27 mouse cellular contexts compared by ENCODE assay signal in the genomic region with DNA sequence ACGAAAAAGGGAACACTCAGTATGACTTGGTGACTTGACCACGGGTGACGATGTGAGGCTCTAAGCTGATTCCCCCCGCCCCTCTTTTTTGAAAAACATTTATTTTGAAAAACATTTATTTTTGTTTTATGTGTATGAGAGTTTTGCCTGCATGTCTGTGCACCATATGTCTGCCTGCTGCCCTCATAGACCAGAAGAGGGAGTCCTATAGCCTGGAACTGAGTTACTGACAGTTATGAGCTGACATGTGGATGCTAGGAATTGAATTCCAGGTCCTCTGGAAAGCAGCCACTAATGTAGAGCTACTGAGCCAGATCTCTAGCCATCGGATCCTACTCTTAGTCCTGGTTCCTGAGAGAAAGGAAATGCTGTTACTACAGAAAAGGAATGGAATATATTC. TPM values are rescaled to one million over a fixed set of nuclear protein-coding genes. Genes with fewer than 3 reads are reported as not detected.
DNase-seq lines count a peak whose midpoint lies in the region; ATAC-seq lines count a peak whose summit lies in the region.
"Had no signal": no experiment of that assay in that cellular context is flagged by ENCODE, and none has a peak within 500 bp of the region (broad histone marks: within the 10 kb centered on the region; RNA-seq: fewer than 3 reads in every experiment).

No protein-coding gene starts in this region.

- H3K27ac ChIP-seq in liver, embryonic 12.5 days = peak overlapping the region; percentile 72
- peak overlapping the region; percentile 52 for H3K27ac ChIP-seq in liver, embryonic 15.5 days (replicated peaks)
- H3K27ac ChIP-seq in heart, embryonic 12.5 days (ENCODE audit: poor library complexity, severe bottlenecking) = no peak overlapping the region
- H3K27ac ChIP-seq: forebrain, embryonic 10.5 days; hindbrain, embryonic 14.5 days; macrophage; stomach, embryonic 15.5 days had no signal

- H3K4me2 ChIP-seq in liver, embryonic 12.5 days = no peak overlapping the region
- H3K4me2 ChIP-seq in liver, embryonic 15.5 days = no peak overlapping the region
- no peak overlapping the region for H3K4me2 ChIP-seq in heart, embryonic 12.5 days
- H3K4me2 ChIP-seq: hindbrain, embryonic 14.5 days; stomach, embryonic 15.5 days had no signal

- H3K9me3 ChIP-seq in liver, embryonic 12.5 days (replicated peaks) = no peaks in the 10 kb centered on the region
- H3K9me3 ChIP-seq in liver, embryonic 15.5 days (replicated peaks) = no peaks in the 10 kb centered on the region
- no peaks in the 10 kb centered on the region for H3K9me3 ChIP-seq in heart, embryonic 12.5 days (replicated peaks)
- H3K9me3 ChIP-seq: forebrain, embryonic 10.5 days; stomach, embryonic 15.5 days had no signal

- H3K4me1 ChIP-seq in liver, embryonic 12.5 days = peaks cover 55% of the 10 kb centered on the region
- H3K4me1 ChIP-seq in liver, embryonic 15.5 days (replicated peaks) = peaks cover 48% of the 10 kb centered on the region
- peaks cover 3% of the 10 kb centered on the region; the same call in 1 of the 2 replicates for H3K4me1 ChIP-seq in heart, embryonic 12.5 days (replicated peaks)
- H3K4me1 ChIP-seq: stomach, embryonic 15.5 days had no signal

- no peak overlapping the region for H3K4me3 ChIP-seq in liver, embryonic 12.5 days
- no peak overlapping the region for H3K4me3 ChIP-seq in liver, embryonic 15.5 days (replicated peaks)
- no peak overlapping the region for H3K4me3 ChIP-seq in heart, embryonic 12.5 days
- H3K4me3 ChIP-seq: forebrain, embryonic 10.5 days; stomach, embryonic 15.5 days had no signal

- DNase-seq in cerebellum, adult 9-11 months = peak; percentile 7
- no peak for DNase-seq in cerebellum, adult 11-12 months
- DNase-seq in liver (no peak), ES-CJ7 (ENCODE audit: low read depth, low spot score) (peak; percentile 35)
- DNase-seq in gastrocnemius, postnatal 4 days (ENCODE audit: low spot score in 2 of 2) = no peak
- DNase-seq: cerebellum, adult 11 months; cerebellum, postnatal 14 days; gastrocnemius, postnatal 14 days; heart, adult 18-20 months; heart, postnatal 36 days; kidney, adult 9 months; kidney, postnatal 4 days; lung, adult 2 months; right cerebral cortex, adult 18-20 months; thymus, adult 18-20 months; thymus, postnatal 36 days had no signal

- H3K36me3 ChIP-seq in liver, embryonic 12.5 days = no peaks in the 10 kb centered on the region
- H3K36me3 ChIP-seq in liver, embryonic 15.5 days (replicated peaks) = no peaks in the 10 kb centered on the region
- no peaks in the 10 kb centered on the region for H3K36me3 ChIP-seq in heart, embryonic 12.5 days
- H3K36me3 ChIP-seq: forebrain, embryonic 10.5 days; stomach, embryonic 15.5 days had no signal

- H3K27me3 ChIP-seq in liver, embryonic 12.5 days (replicated peaks) = no peaks in the 10 kb centered on the region
- H3K27me3 ChIP-seq in liver, embryonic 15.5 days = no peaks in the 10 kb centered on the region
- H3K27me3 ChIP-seq in heart, embryonic 12.5 days (replicated peaks) = no peaks in the 10 kb centered on the region
- H3K27me3 ChIP-seq: stomach, embryonic 15.5 days had no signal

- 67% methylated on average over 5 of the region's 5 CpGs for WGBS in liver, embryonic 12.5 days (ENCODE audit: insufficient replicate concordance)
- WGBS in liver, embryonic 15.5 days (ENCODE audit: insufficient replicate concordance) = 78% methylated on average over 5 of the region's 5 CpGs
- WGBS in heart, embryonic 12.5 days = 82% methylated on average over 5 of the region's 5 CpGs

- ATAC-seq in liver, embryonic 12.5 days = no peak
- ATAC-seq in liver, embryonic 15.5 days (ENCODE audit: insufficient read depth) = no peak
- no peak for ATAC-seq in heart, embryonic 12.5 days (ENCODE audit: insufficient number of reproducible peaks, low FRiP score)
- ATAC-seq: CD4-positive, CD25-positive, alpha-beta regulatory T cell, adult 4 months; forebrain, embryonic 16.5 days; inflammation-experienced regulatory T-cells, adult 6 months; midbrain, embryonic 16.5 days had no signal

- no peak overlapping the region for H3K9ac ChIP-seq in liver, embryonic 12.5 days
- no peak overlapping the region for H3K9ac ChIP-seq in liver, embryonic 15.5 days
- no peak overlapping the region for H3K9ac ChIP-seq in heart, embryonic 12.5 days
- H3K9ac ChIP-seq: hindbrain, embryonic 14.5 days; stomach, embryonic 15.5 days had no signal

RNA-seq across cellular contexts. Expression of a gene that starts 2.8 kb away (rescaled TPM):
- polyA plus RNA-seq in liver, embryonic 12.5 days (2016; fragmentation: Nextera tagmentation; extraction: Ambion mirVana) = 101 and 107 TPM in 2 replicates
- polyA plus RNA-seq in liver, embryonic 15.5 days (2015; fragmentation: Nextera tagmentation; extraction: Ambion mirVana) = 71.4 and 71.9 TPM in 2 replicates
- 106 and 107 TPM in 2 replicates for polyA plus RNA-seq in heart, embryonic 12.5 days (2016; fragmentation: Nextera tagmentation; extraction: Ambion mirVana)
- 10 to 100 TPM; 60.4 to 62.7 TPM for total RNA-seq in gastrocnemius, postnatal 4 days (2021)

RNA-seq across cellular contexts. Expression of a gene that starts 19.0 kb away (rescaled TPM):
- 28.9 and 29.6 TPM in 2 replicates for polyA plus RNA-seq in liver, embryonic 12.5 days (2016; fragmentation: Nextera tagmentation; extraction: Ambion mirVana)
- polyA plus RNA-seq in liver, embryonic 15.5 days (2015; fragmentation: Nextera tagmentation; extraction: Ambion mirVana) = 18.5 and 20.1 TPM in 2 replicates
- polyA plus RNA-seq in heart, embryonic 12.5 days (2016; fragmentation: Nextera tagmentation; extraction: Ambion mirVana) = 14.7 and 16.1 TPM in 2 replicates
- 10 to 100 TPM; 13.0 to 13.3 TPM for total RNA-seq in gastrocnemius, postnatal 4 days (2021)

RNA-seq across cellular contexts. Expression of a gene that starts 19.9 kb away (rescaled TPM):
- 1.5 and 1.6 TPM in 2 replicates for polyA plus RNA-seq in liver, embryonic 12.5 days (2016; fragmentation: Nextera tagmentation; extraction: Ambion mirVana)
- 1.4 TPM in 2 replicates for polyA plus RNA-seq in liver, embryonic 15.5 days (2015; fragmentation: Nextera tagmentation; extraction: Ambion mirVana)
- 0.36 and 0.54 TPM in 2 replicates for polyA plus RNA-seq in heart, embryonic 12.5 days (2016; fragmentation: Nextera tagmentation; extraction: Ambion mirVana)
- under 1 TPM; 0.21 to 0.56 TPM for total RNA-seq in gastrocnemius, postnatal 4 days (2021)

Comparison
In these comparisons a context has a peak if more than half of its experiments do, and no peak if none do; other contexts are left out.
1. DNase-seq: peak in cerebellum, adult 9-11 months (single experiment) and ES-CJ7 (single experiment); none in cerebellum, adult 11-12 months (single experiment), liver (single experiment) and gastrocnemius, postnatal 4 days (0 of 2).